Comparison of ENCODE assay signal across 19 mouse cellular contexts in the genomic region with DNA sequence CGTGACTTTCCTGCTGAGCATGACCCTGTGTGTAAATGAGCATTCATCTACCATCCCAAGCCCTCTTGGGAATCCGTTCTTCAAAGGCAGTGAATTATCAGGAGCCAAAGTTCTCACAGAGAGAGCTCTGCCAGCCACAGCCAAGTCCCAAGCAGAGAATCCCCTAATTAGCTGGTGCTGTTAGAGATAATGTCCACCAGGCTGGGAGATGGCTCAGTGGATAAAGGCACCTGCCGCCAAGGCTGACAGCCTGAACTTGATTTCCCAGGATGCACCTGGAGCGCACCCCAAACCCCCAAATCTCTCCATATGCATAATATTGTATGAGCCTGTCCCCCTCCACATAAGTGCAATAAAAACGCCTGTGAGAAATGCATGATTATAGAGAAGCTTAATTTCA. TPM values are rescaled to one million over a fixed set of nuclear protein-coding genes. Genes with fewer than 3 reads are reported as not detected.
"Had no signal": no experiment of that assay in that cellular context is flagged by ENCODE, and none has a peak within 500 bp of the region (broad histone marks: within the 10 kb centered on the region; RNA-seq: fewer than 3 reads in every experiment).

No protein-coding gene starts in this region.

- ATAC-seq: liver, embryonic 12.5 days had no signal

- H3K9ac ChIP-seq: limb, embryonic 15.5 days; liver, embryonic 12.5 days; lung, embryonic 14.5 days; midbrain, embryonic 12.5 days had no signal

- H3K9me3 ChIP-seq: limb, embryonic 15.5 days; liver, embryonic 12.5 days; midbrain, embryonic 12.5 days had no signal

- H3K4me3 ChIP-seq: left cerebral cortex, adult 2 months; limb, embryonic 15.5 days; liver, embryonic 12.5 days; midbrain, embryonic 12.5 days had no signal

- H3K4me2 ChIP-seq: limb, embryonic 15.5 days; liver, embryonic 12.5 days; lung, embryonic 14.5 days; midbrain, embryonic 12.5 days had no signal

- H3K4me1 ChIP-seq: midbrain, embryonic 12.5 days had no signal

- DNase-seq: kidney, adult 8-10 months; lung, embryonic 14.5 days; lung, postnatal 10 days; right cerebral cortex, postnatal 25 days; thymus, adult 18-20 months; thymus, postnatal 14 days had no signal

- H3K27ac ChIP-seq: left cerebral cortex, adult 2 months; limb, embryonic 15.5 days; liver, embryonic 12.5 days; midbrain, embryonic 12.5 days had no signal

- H3K36me3 ChIP-seq: limb, embryonic 15.5 days; liver, embryonic 12.5 days; midbrain, embryonic 12.5 days had no signal

- H3K27me3 ChIP-seq: limb, embryonic 15.5 days; liver, embryonic 12.5 days; midbrain, embryonic 12.5 days had no signal

RNA-seq across cellular contexts. Expression of gene Smco2, which starts 4.6 kb away (rescaled TPM):
- total RNA-seq: layer of hippocampus, postnatal 25 days; left cerebral cortex, adult 2 months; left cerebral cortex, postnatal 25 days; megakaryocyte, adult 5-6 weeks had no signal
- polyA plus RNA-seq: kidney, embryonic 16.5 days; limb, embryonic 11.5 days; limb, embryonic 15.5 days; liver, embryonic 12.5 days; liver, embryonic 16.5 days; lung, embryonic 14.5 days; midbrain, embryonic 12.5 days; neural tube, embryonic 14.5 days; small intestine, adult 2 months; stomach, embryonic 16.5 days had no signal
